Mouse (Mus musculus) layer of hippocampus, postnatal 36 days (tissue): ENCODE data around the gene Ankra2. TPM values are rescaled to one million over a fixed set of nuclear protein-coding genes. Genes with fewer than 3 reads are reported as not detected.

ENCODE experiments used
- DNase-seq, 2 experiments: peaks; one replicate each; pipeline ENCODE4 v3.0.0; 2022
- total RNA-seq, 2 experiments: library from RNA; stranded (reverse); gene quantifications; 2 replicates each; pipeline ENCODE4 v1.2.3; 2021

Gene Ankra2
- total RNA-seq = 10 to 100 TPM; 48.0 to 51.0 TPM

- DNase-seq = peak; percentile 98 to 99
Observed at GRCm38 (mm10) chr13:98262636-98263457, at the start of gene Ankra2, which contains the start of gene Utp15. TSS of gene Ankra2 (plus strand) at chr13:98263074. TSS of gene Utp15 (minus strand) at chr13:98263041.

- no peak for DNase-seq
Observed at GRCm38 (mm10) chr13:98222848-98223247, 40.0 kb upstream of the Ankra2 start.

- DNase-seq = no peak
Observed at GRCm38 (mm10) chr13:98226225-98226624, 36.6 kb upstream of the Ankra2 start.

- DNase-seq = no peak
Observed at GRCm38 (mm10) chr13:98230511-98230910, 32.4 kb upstream of the Ankra2 start.

- peak in 1 of 2 experiments; percentile 15 for DNase-seq
Observed at GRCm38 (mm10) chr13:98235451-98235850, 27.4 kb upstream of the Ankra2 start.

- peak; percentile 66 to 76 for DNase-seq
Observed at GRCm38 (mm10) chr13:98239978-98240641, 22.8 kb upstream of the Ankra2 start.

GRCm38 (mm10) chr13:98241531-98242282, 21.2 kb upstream of the Ankra2 start:
- no peak for DNase-seq

GRCm38 (mm10) chr13:98244571-98245350, 18.1 kb upstream of the Ankra2 start:
- no peak for DNase-seq

- DNase-seq = no peak
Observed at GRCm38 (mm10) chr13:98245386-98245785, 17.5 kb upstream of the Ankra2 start.

GRCm38 (mm10) chr13:98249594-98249993, 13.3 kb upstream of the Ankra2 start:
- no peak for DNase-seq

GRCm38 (mm10) chr13:98254921-98255320, 8.0 kb upstream of the Ankra2 start:
- peak; percentile 61 to 70 for DNase-seq

- DNase-seq = no peak
Observed at GRCm38 (mm10) chr13:98263458-98263987, 649 bp downstream of the Ankra2 start.

- DNase-seq = no peak
Observed at GRCm38 (mm10) chr13:98264111-98264510, 1.2 kb downstream of the Ankra2 start.

- DNase-seq = no peak
Observed at GRCm38 (mm10) chr13:98274023-98274422, 11.1 kb downstream of the Ankra2 start.

GRCm38 (mm10) chr13:98275646-98276045, 12.8 kb downstream of the Ankra2 start:
- no peak for DNase-seq

- DNase-seq = no peak
Observed at GRCm38 (mm10) chr13:98276253-98276652, 13.4 kb downstream of the Ankra2 start.

- no peak for DNase-seq
Observed at GRCm38 (mm10) chr13:98277501-98277900, 14.6 kb downstream of the Ankra2 start.

- DNase-seq = no peak
Observed at GRCm38 (mm10) chr13:98279686-98280085, 16.8 kb downstream of the Ankra2 start, which contains the start of gene Gm21976. TSS of gene Gm21976 (plus strand) at chr13:98279887.

- DNase-seq = no peak
Observed at GRCm38 (mm10) chr13:98280990-98281650, 18.2 kb downstream of the Ankra2 start.

GRCm38 (mm10) chr13:98290719-98291118, 27.8 kb downstream of the Ankra2 start:
- no peak for DNase-seq

GRCm38 (mm10) chr13:98291712-98292111, 28.8 kb downstream of the Ankra2 start:
- no peak for DNase-seq
